Mouse (Mus musculus) limb, embryonic 13.5 days (tissue): ENCODE measurements around the gene Ash1l. TPM values are rescaled to one million over a fixed set of nuclear protein-coding genes. Genes with fewer than 3 reads are reported as not detected.

Experiments
- ATAC-seq: fragments of 200-750 bp; cut with Nextera tagmentation; 2 replicates; pipeline ENCODE4 v1.8.0; 2017; ENCODE audit warnings: low read depth, moderate number of reproducible peaks, moderate TSS enrichment; ENCODE audit not compliant: low FRiP score
- H3K27ac ChIP-seq: fragments of 300-500 bp; sonication (generic); 2 replicates; pipeline ENCODE4 v1.5.1; 2015; ENCODE audit warnings: inconsistent platforms, mild to moderate bottlenecking, moderate library complexity
- H3K27me3 ChIP-seq: fragments of 300-500 bp; sonication (generic); 2 replicates; pipeline ENCODE4 v1.6.1; 2015; ENCODE audit warnings: mild to moderate bottlenecking, inconsistent platforms
- H3K36me3 ChIP-seq: fragments of 300-500 bp; sonication (generic); 2 replicates; pipeline ENCODE4 v1.6.1; 2015; ENCODE audit warnings: inconsistent platforms, mild to moderate bottlenecking, moderate library complexity
- H3K4me1 ChIP-seq: fragments of 300-500 bp; sonication (generic); 2 replicates; pipeline ENCODE4 v1.6.1; 2015; ENCODE audit warnings: inconsistent platforms
- H3K4me2 ChIP-seq: fragments of 300-500 bp; sonication (generic); replicated peaks from 2 replicates; pipeline ENCODE4 v1.6.1; 2015; ENCODE audit warnings: inconsistent platforms, mild to moderate bottlenecking, moderate library complexity
- H3K4me3 ChIP-seq: fragments of 300-500 bp; sonication (generic); 2 replicates; pipeline ENCODE4 v1.5.1; 2015; ENCODE audit warnings: moderate library complexity, mild to moderate bottlenecking, inconsistent platforms
- H3K9ac ChIP-seq: fragments of 300-500 bp; sonication (generic); 2 replicates; pipeline ENCODE4 v1.6.1; 2015; ENCODE audit warnings: mild to moderate bottlenecking, inconsistent platforms
- H3K9me3 ChIP-seq: fragments of 300-500 bp; sonication (generic); 2 replicates; pipeline ENCODE4 v1.6.1; 2016; ENCODE audit warnings: inconsistent platforms
- WGBS: fragments of 180-500 bp; shearing (Covaris S2); methylation state at CpG from one replicate; pipeline ENCODE4 v1.1.7; 2015; 5-methylcytosine and 5-hydroxymethylcytosine counted together
- polyA plus RNA-seq: library from polyadenylated mRNA; unstranded; fragments of >200 nt; fragmentation: Nextera tagmentation; extraction: Ambion mirVana; gene quantifications from 2 replicates; pipeline ENCODE4 v1.2.1, GENCODE M21; 2015

Ash1l gene
- polyA plus RNA-seq, 1 experiment from 2014 or later = 27.1 TPM

GRCm38 (mm10) chr3:89084654-89085190 lies 134.3 kb downstream of the Ash1l start:
- no peak overlapping the region for H3K9ac ChIP-seq
- WGBS = 88% methylated on average over 12 of the region's 12 CpGs

GRCm38 (mm10) chr3:89087338-89088110 lies 137.1 kb downstream of the Ash1l start:
- Histone ChIP-seq H3K27me3 (peaks cover 21% of the 10 kb centered on the region), H3K36me3 (peaks cover 30% of the 10 kb centered on the region), H3K4me3 (peak overlapping the region; percentile 21), H3K9ac (peak overlapping the region; percentile 25; the same call in 1 of the 2 replicates), H3K9me3 (no peaks in the 10 kb centered on the region), H3K4me2 (peak overlapping the region; percentile 98), H3K27ac (peak overlapping the region; percentile 69; the same call in 1 of the 2 replicates), H3K4me1 (peaks cover 38% of the 10 kb centered on the region)
- no peak for ATAC-seq
- 24% methylated on average over 21 of the region's 21 CpGs for WGBS

More at GRCm38 (mm10) chr3:89084654-89085190, 134.3 kb downstream of the Ash1l start:
- Histone ChIP-seq H3K4me2 (no peak overlapping the region), H3K27me3 (peaks cover 11% of the 10 kb centered on the region), H3K36me3 (peaks cover 43% of the 10 kb centered on the region), H3K4me3 (no peak overlapping the region), H3K4me1 (peaks cover 29% of the 10 kb centered on the region), H3K27ac (no peak overlapping the region), H3K9me3 (no peaks in the 10 kb centered on the region)
- ATAC-seq = no peak

- Histone ChIP-seq H3K9me3 (no peaks in the 10 kb centered on the region), H3K27ac (no peak overlapping the region), H3K36me3 (peaks cover 28% of the 10 kb centered on the region), H3K27me3 (peaks cover 30% of the 10 kb centered on the region), H3K9ac (peak overlapping the region; percentile 74), H3K4me2 (peak overlapping the region; percentile 98), H3K4me3 (peak overlapping the region; percentile 59), H3K4me1 (peaks cover 50% of the 10 kb centered on the region)
- 53% methylated on average over 14 of the region's 14 CpGs for WGBS
- no peak for ATAC-seq
These were observed 138.6 kb downstream of the Ash1l start for GRCm38 (mm10) chr3:89088974-89089373.

GRCm38 (mm10) chr3:89089882-89090591 lies 139.6 kb downstream of the Ash1l start:
- peak overlapping the region; percentile 74 for H3K9ac ChIP-seq
- peaks cover 33% of the 10 kb centered on the region for H3K27me3 ChIP-seq
- peak; percentile 74 for ATAC-seq
- peak overlapping the region; percentile 98 for H3K4me2 ChIP-seq
- H3K36me3 ChIP-seq = peaks cover 28% of the 10 kb centered on the region
- H3K9me3 ChIP-seq = no peaks in the 10 kb centered on the region
- peak overlapping the region; percentile 88 for H3K27ac ChIP-seq
- peaks cover 50% of the 10 kb centered on the region for H3K4me1 ChIP-seq
- WGBS = under 1% methylated on average over 39 of the region's 40 CpGs
- peak overlapping the region; percentile 59 for H3K4me3 ChIP-seq

- Histone ChIP-seq H3K27ac (peak overlapping the region; percentile 88), H3K36me3 (peaks cover 29% of the 10 kb centered on the region), H3K4me3 (peak overlapping the region; percentile 59), H3K4me2 (peak overlapping the region; percentile 98), H3K9ac (peak overlapping the region; percentile 74), H3K9me3 (no peaks in the 10 kb centered on the region), H3K27me3 (peaks cover 33% of the 10 kb centered on the region), H3K4me1 (peaks cover 50% of the 10 kb centered on the region)
- ATAC-seq = peak; percentile 78
- under 1% methylated on average over 68 of the region's 74 CpGs for WGBS
These were observed 140.6 kb downstream of the Ash1l start for GRCm38 (mm10) chr3:89090694-89091655.

GRCm38 (mm10) chr3:89091811-89092508 lies 141.5 kb downstream of the Ash1l start:
- WGBS = 10% methylated on average over 20 of the region's 20 CpGs
- Histone ChIP-seq H3K27ac (0 out of 2 replicates have a peak overlapping the region, but pooled peaks have one; percentile 88), H3K27me3 (peaks cover 33% of the 10 kb centered on the region), H3K4me3 (peak overlapping the region; percentile 59), H3K4me2 (peak overlapping the region; percentile 98), H3K36me3 (peaks cover 32% of the 10 kb centered on the region), H3K9ac (peak overlapping the region; percentile 74; the same call in 1 of the 2 replicates), H3K4me1 (peaks cover 49% of the 10 kb centered on the region), H3K9me3 (no peaks in the 10 kb centered on the region)
- ATAC-seq = no peak

- H3K27ac ChIP-seq = no peak overlapping the region
- H3K4me1 ChIP-seq = peaks cover 42% of the 10 kb centered on the region
- WGBS = 17% methylated on average over 11 of the region's 11 CpGs
- ATAC-seq = no peak
- no peaks in the 10 kb centered on the region for H3K9me3 ChIP-seq
- H3K9ac ChIP-seq = peak overlapping the region; percentile 74
- peak overlapping the region; percentile 59 for H3K4me3 ChIP-seq
- peak overlapping the region; percentile 98 for H3K4me2 ChIP-seq
- peaks cover 33% of the 10 kb centered on the region for H3K27me3 ChIP-seq
- H3K36me3 ChIP-seq = peaks cover 38% of the 10 kb centered on the region
These were observed 142.2 kb downstream of the Ash1l start for GRCm38 (mm10) chr3:89092509-89093090.

GRCm38 (mm10) chr3:89093175-89093574 lies 142.8 kb downstream of the Ash1l start, which contains the start of gene Rusc1:
Gene Rusc1 (minus strand): TSS chr3:89093311.
- H3K9me3 ChIP-seq = no peaks in the 10 kb centered on the region
- no peak within 1 kb of the TSS for H3K27ac ChIP-seq
- H3K36me3 ChIP-seq = peaks cover 44% of the 10 kb centered on the region
- under 1% methylated on average over 18 of the region's 18 CpGs for WGBS
- H3K4me3 ChIP-seq = peak within 1 kb of the TSS; percentile 59
- ATAC-seq = peak; percentile 44
- peaks cover 33% of the 10 kb centered on the region for H3K27me3 ChIP-seq
- peaks cover 37% of the 10 kb centered on the region for H3K4me1 ChIP-seq
- H3K4me2 ChIP-seq = peak within 1 kb of the TSS; percentile 98
- peak within 1 kb of the TSS; percentile 74 for H3K9ac ChIP-seq

- Histone ChIP-seq H3K36me3 (peaks cover 52% of the 10 kb centered on the region), H3K9me3 (no peaks in the 10 kb centered on the region), H3K27ac (no peak overlapping the region), H3K4me1 (peaks cover 30% of the 10 kb centered on the region), H3K9ac (no peak overlapping the region), H3K4me2 (peak overlapping the region; percentile 98; the same call in 1 of the 2 replicates), H3K27me3 (peaks cover 24% of the 10 kb centered on the region), H3K4me3 (no peak overlapping the region)
- ATAC-seq = no peak
- WGBS = 85% methylated on average over 10 of the region's 10 CpGs
These were observed 143.6 kb downstream of the Ash1l start for GRCm38 (mm10) chr3:89094021-89094420.

- Histone ChIP-seq H3K9me3 (no peaks in the 10 kb centered on the region), H3K4me1 (peaks cover 30% of the 10 kb centered on the region), H3K36me3 (peaks cover 44% of the 10 kb centered on the region), H3K4me3 (peak within 1 kb of the TSS; percentile 78), H3K27ac (peak within 1 kb of the TSS; percentile 55; the same call in 1 of the 2 replicates), H3K9ac (peak within 1 kb of the TSS; percentile 86), H3K27me3 (no peaks in the 10 kb centered on the region), H3K4me2 (peak within 1 kb of the TSS; percentile 90)
- ATAC-seq = no peak
- WGBS = 36% methylated on average over 7 of the region's 7 CpGs
These were observed 150.4 kb downstream of the Ash1l start, which contains the start of gene Gm43738 for GRCm38 (mm10) chr3:89100811-89101210. Gene Gm43738 (minus strand): TSS chr3:89101099.
